ENCODE assay signal across 8 mouse cellular contexts in the genomic region with DNA sequence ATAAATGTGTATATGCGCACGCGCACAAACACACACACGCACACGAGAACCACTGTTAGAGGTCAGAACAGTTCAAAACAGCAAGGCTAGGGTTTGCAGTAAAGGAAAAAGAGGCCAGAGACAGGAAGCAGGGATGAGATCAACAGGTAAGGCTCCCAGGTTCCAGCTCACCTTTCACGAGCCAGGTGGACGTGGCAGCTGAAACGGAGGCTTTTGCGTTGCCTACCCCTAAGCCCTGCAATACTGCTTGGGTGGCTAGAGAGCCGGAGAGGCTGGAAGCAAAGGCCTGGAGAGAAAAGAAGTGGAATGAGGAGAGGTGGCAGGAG. TPM values are rescaled to one million over a fixed set of nuclear protein-coding genes. Genes with fewer than 3 reads are reported as not detected.
A peak's percentile ranks its signal among the peaks of the same experiment; 100 is the strongest.
DNase-seq lines count a peak whose midpoint lies in the region; ATAC-seq and TF ChIP-seq lines count a peak whose summit lies in the region.

No protein-coding gene starts in this region.

- no peak for TF ChIP-seq CTCF in left cerebral cortex, adult 2 months (IDR thresholded peaks at IDR 0.05)

- no peaks in the 10 kb centered on the region for H3K9me3 ChIP-seq in embryonic facial prominence, embryonic 11.5 days (replicated peaks; ENCODE audit: control insufficient read depth, low read length)
- no peaks in the 10 kb centered on the region for H3K9me3 ChIP-seq in intestine, embryonic 15.5 days

- H3K4me3 ChIP-seq in left cerebral cortex, adult 2 months, result peak overlapping the region; percentile 94
- peak overlapping the region; percentile 84 for H3K4me3 ChIP-seq in embryonic facial prominence, embryonic 11.5 days (ENCODE audit: low read depth, low read length)
- peak overlapping the region; percentile 72 for H3K4me3 ChIP-seq in intestine, embryonic 15.5 days (replicated peaks)
- H3K4me3 ChIP-seq in myocyte, result peak overlapping the region; percentile 50

- no peak for ATAC-seq in embryonic facial prominence, embryonic 11.5 days (replicated peaks; ENCODE audit: insufficient number of reproducible peaks, low FRiP score, low TSS enrichment, low read depth)
- peak; percentile 26 for ATAC-seq in intestine, embryonic 15.5 days

- H3K4me2 ChIP-seq in embryonic facial prominence, embryonic 11.5 days (ENCODE audit: low read depth, low read length), result peak overlapping the region; percentile 78
- peak overlapping the region; percentile 63 for H3K4me2 ChIP-seq in intestine, embryonic 15.5 days (replicated peaks)
- H3K4me2 ChIP-seq in myocyte (ENCODE audit: low read depth), result peak overlapping the region; percentile 95

- intact Hi-C loops in left cerebral cortex, adult 2 months (cut with DNase I), result loop anchor here (5.0 kb wide), 2 partner anchors 45 to 60 kb away; a partner anchor contains a TSS
- intact Hi-C loops in left cerebral cortex, postnatal 10 days (cut with DNase I), result loop anchor here (5.0 kb wide), 1 partner anchor 50 kb away; a partner anchor contains a TSS

- 0 out of 2 replicates have a peak, but pooled peaks cover 4% of the 10 kb centered on the region for H3K4me1 ChIP-seq in embryonic facial prominence, embryonic 11.5 days (ENCODE audit: control insufficient read depth, insufficient read depth, low read length)
- H3K4me1 ChIP-seq in intestine, embryonic 15.5 days (replicated peaks), result peaks cover 18% of the 10 kb centered on the region

- TF ChIP-seq POLR2A in myocyte (IDR thresholded peaks at IDR 0.05; ENCODE audit: insufficient read length, low read depth), result no peak

- no peaks in the 10 kb centered on the region for H3K36me3 ChIP-seq in embryonic facial prominence, embryonic 11.5 days (replicated peaks; ENCODE audit: control insufficient read depth, insufficient read depth, low read depth, low read length)
- no peaks in the 10 kb centered on the region for H3K36me3 ChIP-seq in intestine, embryonic 15.5 days
- H3K36me3 ChIP-seq in myocyte (ENCODE audit: control insufficient read depth, insufficient read depth), result no peaks in the 10 kb centered on the region

- H3K27me3 ChIP-seq in embryonic facial prominence, embryonic 11.5 days (ENCODE audit: control insufficient read depth, insufficient read depth, low read length), result no peaks in the 10 kb centered on the region
- H3K27me3 ChIP-seq in intestine, embryonic 15.5 days (replicated peaks), result no peaks in the 10 kb centered on the region
- H3K27me3 ChIP-seq in myocyte (ENCODE audit: control insufficient read depth, insufficient read depth, insufficient read length), result no peaks in the 10 kb centered on the region

- WGBS in embryonic facial prominence, embryonic 11.5 days, result 36% methylated on average over 10 of the region's 10 CpGs
- WGBS in intestine, embryonic 15.5 days, result 24% methylated on average over 10 of the region's 10 CpGs

- H3K9ac ChIP-seq in embryonic facial prominence, embryonic 11.5 days (replicated peaks; ENCODE audit: low read length), result peak overlapping the region; percentile 92
- peak overlapping the region; percentile 88 for H3K9ac ChIP-seq in intestine, embryonic 15.5 days

- peak overlapping the region; percentile 12 for H3ac ChIP-seq in myocyte (ENCODE audit: control insufficient read depth, insufficient read length)

- no peak for DNase-seq in left cerebral cortex, adult 2 months (ENCODE audit: extremely low spot score in 1 of 2, low spot score in 2 of 2)
- no peak for DNase-seq in left cerebral cortex, adult 9 months (ENCODE audit: low spot score in 2 of 2)
- DNase-seq in embryonic facial prominence, embryonic 11.5 days (ENCODE audit: low spot score), result no peak
- no peak for DNase-seq in adrenal gland, postnatal 25 days
- no peak for DNase-seq in frontal cortex, postnatal 14 days (ENCODE audit: low spot score in 2 of 2)
- DNase-seq in left cerebral cortex, postnatal 10 days (ENCODE audit: extremely low spot score in 1 of 2, low spot score in 2 of 2), result no peak

- H3K27ac ChIP-seq in left cerebral cortex, adult 2 months, result no peak overlapping the region
- 0 out of 2 replicates have a peak overlapping the region, but pooled peaks have one; percentile 63 for H3K27ac ChIP-seq in embryonic facial prominence, embryonic 11.5 days (replicated peaks; ENCODE audit: low read depth, low read length)
- peak overlapping the region; percentile 93 for H3K27ac ChIP-seq in intestine, embryonic 15.5 days

- H3K79me2 ChIP-seq in myocyte (ENCODE audit: control insufficient read depth, insufficient read depth), result no peaks in the 10 kb centered on the region

TF ChIP-seq in myocyte, 11 proteins besides CTCF, POLR2A, EP300 and RAD21:
- TF ChIP-seq SRF (IDR thresholded peaks at IDR 0.05; ENCODE audit: control insufficient read depth, insufficient read length, low read depth) (no peak), TCF3 (IDR thresholded peaks at IDR 0.05; ENCODE audit: insufficient read length, low read depth) (no peak), MYOD1 (IDR thresholded peaks at IDR 0.05; ENCODE audit: control insufficient read depth in 1 of 3, insufficient read length in 2 of 3, low read depth in 2 of 3) (no peak), CEBPB (IDR thresholded peaks at IDR 0.05; ENCODE audit: insufficient read depth, poor library complexity, severe bottlenecking) (no peak), E2F4 (IDR thresholded peaks at IDR 0.05; ENCODE audit: insufficient read depth) (no peak), REST (IDR thresholded peaks at IDR 0.05; ENCODE audit: insufficient read depth, insufficient read length) (no peak), TCF12 (IDR thresholded peaks at IDR 0.05; ENCODE audit: insufficient read depth, poor library complexity, severe bottlenecking) (no peak), POLR2AphosphoS2 (IDR thresholded peaks at IDR 0.05; ENCODE audit: insufficient read length, low read depth) (no peak), USF1 (IDR thresholded peaks at IDR 0.05; ENCODE audit: low read depth) (no peak), MYOG (IDR thresholded peaks at IDR 0.05; ENCODE audit: control insufficient read depth in 1 of 3, insufficient read depth in 1 of 3, insufficient read length in 2 of 3, low read depth in 2 of 3) (no peak), MAX (IDR thresholded peaks at IDR 0.05; ENCODE audit: low read depth) (no peak)

RNA-seq across cellular contexts. Expression of a gene that starts 0.7 kb away (rescaled TPM):
- 10 to 100 TPM; 27.5 to 27.7 TPM for total RNA-seq in left cerebral cortex, adult 2 months (2021)
- 19.4 and 20.1 TPM in 2 replicates for polyA plus RNA-seq in embryonic facial prominence, embryonic 11.5 days (2014; fragmentation: Nextera tagmentation; extraction: Ambion mirVana)
- polyA plus RNA-seq in intestine, embryonic 15.5 days (2015; fragmentation: Nextera tagmentation; extraction: Ambion mirVana), result 43.0 and 51.0 TPM in 2 replicates
- 10.9 TPM for polyA plus RNA-seq in myocyte (2012; fragmentation: generic; extraction: Trizol)
- total RNA-seq in adrenal gland, postnatal 25 days (2021), result 29.0 and 33.5 TPM in 2 replicates
- total RNA-seq in left cerebral cortex, postnatal 10 days (2021), result 10 to 100 TPM; 25.1 to 25.4 TPM

RNA-seq across cellular contexts. Expression of a gene that starts 31.8 kb away (rescaled TPM):
- total RNA-seq in left cerebral cortex, adult 2 months (2021), result not detected
- polyA plus RNA-seq in embryonic facial prominence, embryonic 11.5 days (2014; fragmentation: Nextera tagmentation; extraction: Ambion mirVana), result 0.27 TPM in 1 of 2 replicates, not detected in the other
- polyA plus RNA-seq in intestine, embryonic 15.5 days (2015; fragmentation: Nextera tagmentation; extraction: Ambion mirVana), result 0.20 and 0.24 TPM in 2 replicates
- polyA plus RNA-seq in myocyte (2012; fragmentation: generic; extraction: Trizol), result not detected
- not detected in 2 replicates for total RNA-seq in adrenal gland, postnatal 25 days (2021)
- not detected for total RNA-seq in left cerebral cortex, postnatal 10 days (2021)

RNA-seq across cellular contexts. Expression of a gene that starts 50.6 kb away (rescaled TPM):
- 10 to 100 TPM; 18.9 to 22.2 TPM for total RNA-seq in left cerebral cortex, adult 2 months (2021)
- polyA plus RNA-seq in embryonic facial prominence, embryonic 11.5 days (2014; fragmentation: Nextera tagmentation; extraction: Ambion mirVana), result 18.5 and 26.2 TPM in 2 replicates
- polyA plus RNA-seq in intestine, embryonic 15.5 days (2015; fragmentation: Nextera tagmentation; extraction: Ambion mirVana), result 160 and 163 TPM in 2 replicates
- polyA plus RNA-seq in myocyte (2012; fragmentation: generic; extraction: Trizol), result 58.1 TPM
- total RNA-seq in adrenal gland, postnatal 25 days (2021), result 20.2 and 23.0 TPM in 2 replicates
- 10 to 100 TPM; 33.0 to 35.9 TPM for total RNA-seq in left cerebral cortex, postnatal 10 days (2021)

RNA-seq across cellular contexts. Expression of a gene that starts 59.4 kb away (rescaled TPM):
- total RNA-seq in left cerebral cortex, adult 2 months (2021), result 1 to 10 TPM; 3.3 to 4.2 TPM
- polyA plus RNA-seq in embryonic facial prominence, embryonic 11.5 days (2014; fragmentation: Nextera tagmentation; extraction: Ambion mirVana), result 10.9 and 13.1 TPM in 2 replicates
- polyA plus RNA-seq in intestine, embryonic 15.5 days (2015; fragmentation: Nextera tagmentation; extraction: Ambion mirVana), result 5.7 and 6.1 TPM in 2 replicates
- polyA plus RNA-seq in myocyte (2012; fragmentation: generic; extraction: Trizol), result 3.3 TPM
- 9.1 and 10.3 TPM in 2 replicates for total RNA-seq in adrenal gland, postnatal 25 days (2021)
- 1 to 10 TPM; 3.8 to 4.1 TPM for total RNA-seq in left cerebral cortex, postnatal 10 days (2021)
